In the genomic region with DNA sequence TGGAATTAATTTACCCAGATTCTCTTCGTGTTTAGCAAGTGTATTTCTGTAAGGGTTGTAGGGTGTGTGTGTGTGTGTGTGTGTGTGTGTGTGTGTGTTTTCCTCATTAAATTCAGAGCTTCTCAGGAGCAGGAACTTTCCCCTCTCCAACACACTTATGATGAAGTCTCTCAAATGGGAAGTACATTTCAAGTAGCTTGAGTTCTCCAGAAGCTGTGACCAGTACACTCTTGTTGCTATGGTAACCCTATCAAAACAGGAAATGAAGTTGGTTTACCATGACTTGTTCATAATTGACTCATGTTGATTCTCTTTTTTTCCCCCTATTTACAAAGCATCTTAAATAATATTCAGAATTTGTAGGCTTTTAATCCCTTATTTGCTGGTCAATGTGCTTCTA, we compare ENCODE assay signal across 16 mouse cellular contexts. TPM values are rescaled to one million over a fixed set of nuclear protein-coding genes. Genes with fewer than 3 reads are reported as not detected.
A peak's percentile ranks its signal among the peaks of the same experiment; 100 is the strongest.
DNase-seq lines count a peak whose midpoint lies in the region; ATAC-seq and TF ChIP-seq lines count a peak whose summit lies in the region.
"Had no signal": no experiment of that assay in that cellular context is flagged by ENCODE, and none has a peak within 500 bp of the region (broad histone marks: within the 10 kb centered on the region; RNA-seq: fewer than 3 reads in every experiment).

No protein-coding gene starts in this region.

- no peak overlapping the region for H3K4me2 ChIP-seq in kidney, postnatal 0 days (ENCODE audit: low read length)
- no peak overlapping the region for H3K4me2 ChIP-seq in kidney, embryonic 14.5 days (replicated peaks; ENCODE audit: low read depth, low read length)
- H3K4me2 ChIP-seq: hindbrain, embryonic 13.5 days; lung, embryonic 15.5 days had no signal

- H3K9me3 ChIP-seq in kidney, postnatal 0 days (replicated peaks; ENCODE audit: low read length): no peaks in the 10 kb centered on the region
- H3K9me3 ChIP-seq in kidney, embryonic 14.5 days (ENCODE audit: control insufficient read depth, low read length): no peaks in the 10 kb centered on the region
- H3K9me3 ChIP-seq: heart, embryonic 10.5 days; hindbrain, embryonic 13.5 days; limb, embryonic 10.5 days; lung, embryonic 15.5 days had no signal

- no peak for ATAC-seq in kidney, postnatal 0 days (replicated peaks; ENCODE audit: low FRiP score, low read depth)
- ATAC-seq in kidney, embryonic 14.5 days (ENCODE audit: low FRiP score, low TSS enrichment): no peak
- peak; percentile 93 for ATAC-seq in common myeloid progenitor, adult 5-6 weeks (replicated peaks; ENCODE audit: low read depth, poor library complexity, severe bottlenecking)
- peak; percentile 89 for ATAC-seq in monocyte, adult 5-6 weeks (replicated peaks; ENCODE audit: insufficient number of reproducible peaks, low FRiP score, low TSS enrichment, poor library complexity, severe bottlenecking)

- 91% methylated on average over 1 of the region's 1 CpGs for WGBS in kidney, postnatal 0 days
- WGBS in kidney, embryonic 14.5 days: 97% methylated on average over 1 of the region's 1 CpGs

- no peak overlapping the region for H3K4me3 ChIP-seq in kidney, postnatal 0 days (replicated peaks; ENCODE audit: low read depth, low read length)
- no peak overlapping the region for H3K4me3 ChIP-seq in kidney, embryonic 14.5 days (ENCODE audit: low read length)
- H3K4me3 ChIP-seq: erythroblast, embryonic 14.5 days; heart, embryonic 10.5 days; hindbrain, embryonic 13.5 days; limb, embryonic 10.5 days; lung, embryonic 15.5 days had no signal

- TF ChIP-seq CTCF in kidney, postnatal 0 days (IDR thresholded peaks at IDR 0.05; ENCODE audit: low read depth): no peak

- no peaks in the 10 kb centered on the region for H3K27me3 ChIP-seq in kidney, postnatal 0 days (ENCODE audit: insufficient read depth, low read length)
- no peaks in the 10 kb centered on the region for H3K27me3 ChIP-seq in kidney, embryonic 14.5 days (ENCODE audit: control insufficient read depth, insufficient read depth, low read length)
- H3K27me3 ChIP-seq: hindbrain, embryonic 13.5 days; lung, embryonic 15.5 days had no signal

- H3K27ac ChIP-seq in kidney, postnatal 0 days: no peak overlapping the region
- H3K27ac ChIP-seq in kidney, embryonic 14.5 days (ENCODE audit: low read depth, low read length): no peak overlapping the region
- H3K27ac ChIP-seq: heart, embryonic 10.5 days; hindbrain, embryonic 13.5 days; limb, embryonic 10.5 days; lung, embryonic 15.5 days had no signal

- H3K36me3 ChIP-seq in kidney, postnatal 0 days (ENCODE audit: insufficient read depth, low read length): peaks cover 7% of the 10 kb centered on the region; the same call in 1 of the 2 replicates
- peaks cover 15% of the 10 kb centered on the region for H3K36me3 ChIP-seq in kidney, embryonic 14.5 days (ENCODE audit: control insufficient read depth, insufficient read depth, low read length)

- no peaks in the 10 kb centered on the region for H3K4me1 ChIP-seq in kidney, postnatal 0 days (replicated peaks; ENCODE audit: insufficient read depth, low read length)
- no peaks in the 10 kb centered on the region for H3K4me1 ChIP-seq in kidney, embryonic 14.5 days (ENCODE audit: control insufficient read depth, insufficient read depth, low read length)
- H3K4me1 ChIP-seq: heart, embryonic 10.5 days; hindbrain, embryonic 13.5 days; limb, embryonic 10.5 days; lung, embryonic 15.5 days had no signal

- DNase-seq in kidney, postnatal 0 days (ENCODE audit: low spot score): peak; percentile 41
- peak; percentile 83 for DNase-seq in CD4-positive, CD25-positive, alpha-beta regulatory T cell, adult 2 months (ENCODE audit: low read depth, low spot score)
- no peak for DNase-seq in frontal cortex, postnatal 25 days (ENCODE audit: low spot score in 2 of 2)
- no peak for DNase-seq in urinary bladder, postnatal 25 days (ENCODE audit: low spot score)
- no peak for DNase-seq in urinary bladder, postnatal 4 days (ENCODE audit: low spot score in 2 of 2)
- DNase-seq: kidney, adult 8-10 months; layer of hippocampus, adult 9-11 months; thymus, postnatal 36 days had no signal

- no peak overlapping the region for H3K9ac ChIP-seq in kidney, postnatal 0 days (ENCODE audit: low read depth, low read length)
- no peak overlapping the region for H3K9ac ChIP-seq in kidney, embryonic 14.5 days (ENCODE audit: low read depth, low read length)
- H3K9ac ChIP-seq: hindbrain, embryonic 13.5 days; lung, embryonic 15.5 days had no signal

RNA-seq across cellular contexts. Expression of gene Mapk1, which starts 29.4 kb away (rescaled TPM):
- 149 TPM in 2 replicates for polyA plus RNA-seq in kidney, postnatal 0 days (2015; fragmentation: Nextera tagmentation; extraction: Ambion mirVana)
- 197 and 210 TPM in 2 replicates for polyA plus RNA-seq in kidney, embryonic 14.5 days (2014; fragmentation: Nextera tagmentation; extraction: Ambion mirVana)
- 139 and 173 TPM in 2 replicates for total RNA-seq in common myeloid progenitor, adult 5-6 weeks (2017)
- total RNA-seq in monocyte, adult 5-6 weeks (2017): 110 to 148 TPM (median 121 TPM) in 3 replicates

RNA-seq across cellular contexts. Expression of gene Ypel1, which starts 56.9 kb away (rescaled TPM):
- 30.5 and 32.5 TPM in 2 replicates for polyA plus RNA-seq in kidney, postnatal 0 days (2015; fragmentation: Nextera tagmentation; extraction: Ambion mirVana)
- polyA plus RNA-seq in kidney, embryonic 14.5 days (2014; fragmentation: Nextera tagmentation; extraction: Ambion mirVana): 50.1 and 54.5 TPM in 2 replicates
- total RNA-seq in common myeloid progenitor, adult 5-6 weeks (2017): 8.5 and 9.2 TPM in 2 replicates
- total RNA-seq in monocyte, adult 5-6 weeks (2017): 1.1 to 10.3 TPM (median 3.9 TPM) in 3 replicates

Comparison
In these comparisons a context has a peak if more than half of its experiments do, and no peak if none do; other contexts are left out.
1. ATAC-seq: peak in common myeloid progenitor, adult 5-6 weeks (single experiment) and monocyte, adult 5-6 weeks (single experiment); none in kidney, postnatal 0 days (single experiment) and kidney, embryonic 14.5 days (single experiment).
2. DNase-seq: peak in kidney, postnatal 0 days (single experiment) and CD4-positive, CD25-positive, alpha-beta regulatory T cell, adult 2 months (single experiment); none in frontal cortex, postnatal 25 days (0 of 2), urinary bladder, postnatal 25 days (single experiment) and urinary bladder, postnatal 4 days (0 of 2).